Mouse (Mus musculus) olfactory bulb, adult 2 months (tissue): ENCODE results near the gene Kdm2b.

ENCODE experiments used
- CTCF ChIP-seq: fragments of 200-500 bp; IDR thresholded peaks from 2 replicates; pipeline ENCODE4 v1.5.1; 2012; ENCODE audit warnings: low read depth, mild to moderate bottlenecking, low read length, moderate library complexity; ENCODE audit not compliant: insufficient read depth
- POLR2A ChIP-seq: fragments of 200-500 bp; IDR thresholded peaks from 2 replicates; pipeline ENCODE4 v1.6.1; 2012; ENCODE audit warnings: mild to moderate bottlenecking, low read depth, low read length, moderate library complexity; ENCODE audit not compliant: insufficient read depth

DNA sequence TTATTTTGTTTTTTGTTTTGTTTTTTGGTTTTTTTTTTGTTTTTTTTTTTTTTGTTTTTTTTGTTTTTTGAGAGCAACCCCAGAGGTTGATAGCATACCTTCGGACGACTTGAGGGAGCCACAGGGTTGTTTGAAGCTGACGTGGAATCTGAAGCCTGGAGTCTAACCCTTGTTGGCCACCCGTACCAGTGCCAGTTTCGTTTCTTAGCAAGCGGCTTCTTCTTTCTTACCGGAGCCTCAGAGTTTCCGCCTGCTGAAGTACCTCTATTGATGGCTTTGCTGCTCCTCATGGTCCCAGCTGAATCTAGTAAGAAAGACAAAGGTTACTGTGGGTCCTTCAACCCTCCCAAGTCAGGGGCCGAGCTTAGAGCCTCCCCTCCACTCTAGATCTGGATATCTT lies 22.1 kb upstream of the Kdm2b start:
- TF ChIP-seq CTCF (no peak), POLR2A (no peak)
